Mouse (Mus musculus): ENCODE measurements around the gene Ush2a.

Gene Ush2a

GRCm38 (mm10) chr1:188896906-188897551 is 635.2 kb downstream of the Ush2a start:
- DNase-seq (ENCODE audit: low spot score): no peak

DNA sequence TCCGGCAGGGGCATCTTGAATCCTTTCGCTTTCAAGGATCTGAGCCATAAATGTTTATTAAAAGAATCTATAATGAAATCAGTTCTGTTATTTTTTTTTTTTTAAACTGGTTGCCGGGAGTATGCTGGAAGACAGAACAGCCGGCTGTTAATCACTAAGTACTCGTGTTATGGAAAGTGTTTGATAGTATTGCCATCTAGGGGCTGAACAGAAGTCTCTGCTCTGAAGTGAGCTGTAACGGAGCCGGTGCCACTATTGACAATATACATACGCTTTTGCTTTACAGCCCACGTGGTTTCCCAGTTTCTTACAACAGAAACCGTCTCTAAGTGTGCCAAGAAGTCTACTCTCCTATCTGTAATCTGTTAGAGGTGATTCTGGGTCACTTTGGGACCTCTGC is 642.3 kb downstream of the Ush2a start:
- no peak for DNase-seq (ENCODE audit: low spot score)

- DNase-seq (ENCODE audit: low spot score): no peak
Measured at GRCm38 (mm10) chr1:188906175-188906574, 644.4 kb downstream of the Ush2a start.

- no peak for DNase-seq (ENCODE audit: low spot score)
Measured at GRCm38 (mm10) chr1:188910656-188911055, 648.8 kb downstream of the Ush2a start.

DNA sequence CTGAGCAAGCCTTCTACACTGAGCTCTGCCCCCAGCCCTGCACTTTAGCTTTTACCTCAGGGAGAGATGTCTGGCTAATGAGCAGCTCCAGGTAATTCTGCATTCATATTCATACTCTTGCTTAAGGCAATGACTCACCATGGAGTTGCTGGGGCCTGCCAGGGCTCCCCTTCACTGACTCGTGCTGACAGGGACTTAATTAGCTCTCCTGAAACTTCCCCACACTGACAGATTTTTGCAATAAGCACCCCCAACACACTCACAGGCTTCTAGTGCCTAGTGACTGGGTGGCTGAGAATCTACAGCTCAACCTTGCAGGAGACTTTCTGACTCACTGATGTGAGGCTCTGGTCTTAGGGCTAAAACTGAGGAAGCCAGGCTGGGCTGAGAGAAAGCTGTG is 658.1 kb downstream of the Ush2a start:
- no peak for DNase-seq (ENCODE audit: low spot score)

DNA sequence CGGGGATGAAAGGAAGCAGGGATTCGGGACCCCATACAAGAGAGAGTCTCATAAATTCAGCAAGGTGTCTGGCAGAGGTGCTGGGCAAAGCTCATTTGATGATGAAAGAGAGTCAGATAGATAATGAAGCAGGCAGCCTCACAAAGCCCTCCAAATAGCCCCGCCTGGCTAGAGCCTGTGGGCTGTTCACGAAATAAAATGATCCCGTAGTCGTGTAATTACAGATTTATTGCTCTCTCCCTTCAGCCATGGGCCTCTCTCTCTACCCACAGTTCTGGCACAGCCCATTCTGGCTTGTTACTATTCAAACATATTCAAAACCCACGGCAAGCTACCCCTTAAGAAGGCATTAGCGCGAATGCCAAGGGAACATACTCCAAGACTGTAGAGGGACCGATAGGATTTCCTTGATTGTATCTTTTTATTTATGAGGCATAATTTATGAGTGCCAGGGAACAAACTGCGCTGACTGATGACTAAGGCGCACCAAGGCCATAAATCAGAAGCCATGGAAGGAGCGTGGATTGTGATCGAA is 675.5 kb downstream of the Ush2a start:
- no peak for DNase-seq (ENCODE audit: low spot score)

GRCm38 (mm10) chr1:188945326-188945725 is 683.5 kb downstream of the Ush2a start:
- no peak for DNase-seq (ENCODE audit: low spot score)

- no peak for DNase-seq (ENCODE audit: low spot score)
Measured at GRCm38 (mm10) chr1:188946849-188947248, 685.0 kb downstream of the Ush2a start.

DNA sequence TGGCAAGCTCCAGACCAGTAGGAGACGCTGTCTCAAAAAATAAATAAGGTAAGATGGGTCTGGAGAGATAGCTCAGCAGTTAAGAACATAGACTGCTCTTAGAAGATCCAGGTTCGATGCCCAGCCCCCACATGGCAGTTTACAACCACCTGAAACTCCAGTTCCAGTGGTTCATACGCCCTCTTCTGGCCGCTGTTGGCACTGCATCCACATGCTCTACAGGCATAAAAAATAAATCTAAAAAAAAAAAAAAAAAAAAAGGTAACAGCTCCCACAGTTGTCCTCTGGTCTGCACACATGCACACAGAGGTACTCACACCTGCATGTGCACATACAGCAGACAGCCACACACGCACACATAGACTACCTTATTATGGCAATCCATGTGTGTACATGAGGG is 686.0 kb downstream of the Ush2a start:
- peak; percentile 17 for DNase-seq (ENCODE audit: low spot score)

DNA sequence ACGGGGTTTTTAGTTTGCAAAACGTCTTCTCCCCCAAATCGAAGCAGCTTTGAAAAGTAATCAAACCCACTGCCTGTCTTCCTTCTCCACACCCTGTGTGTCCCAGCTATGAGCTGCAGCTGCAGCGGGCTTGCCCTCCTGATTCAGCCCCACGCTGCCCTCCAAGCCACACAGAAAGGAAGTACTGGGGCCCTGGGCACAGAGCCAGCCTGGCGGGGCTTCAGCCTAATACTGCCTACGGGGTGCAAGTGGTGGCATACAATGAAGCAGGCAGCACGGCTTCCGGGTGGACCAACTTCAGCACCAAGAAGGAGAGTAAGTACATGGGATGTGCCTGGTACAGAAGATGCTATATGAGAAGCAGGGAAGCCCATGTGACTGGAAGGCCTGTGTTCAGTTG is 686.5 kb downstream of the Ush2a start:
- DNase-seq (ENCODE audit: low spot score): no peak

DNA sequence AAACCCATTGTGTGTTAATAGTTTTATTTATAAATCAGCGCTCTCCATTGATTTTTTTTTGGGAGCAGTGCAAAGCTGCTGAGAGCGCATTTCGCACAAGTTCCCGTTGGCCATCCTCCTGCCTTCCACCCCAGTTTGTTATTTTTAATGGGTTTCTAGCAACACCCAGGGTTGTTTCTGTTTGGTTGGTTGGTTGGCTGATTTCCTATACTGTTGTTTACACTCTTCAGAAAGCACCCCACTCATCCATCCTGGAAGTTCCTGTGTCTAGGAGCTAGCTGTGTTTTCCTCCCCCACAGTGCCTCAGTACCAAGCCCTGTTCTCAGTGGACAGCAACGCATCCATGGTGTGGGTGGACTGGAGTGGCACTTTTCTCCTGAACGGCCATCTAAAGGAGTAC is 689.3 kb downstream of the Ush2a start:
- no peak for DNase-seq (ENCODE audit: low spot score)

GRCm38 (mm10) chr1:188952501-188952900 is 690.7 kb downstream of the Ush2a start:
- no peak for DNase-seq (ENCODE audit: low spot score)

DNA sequence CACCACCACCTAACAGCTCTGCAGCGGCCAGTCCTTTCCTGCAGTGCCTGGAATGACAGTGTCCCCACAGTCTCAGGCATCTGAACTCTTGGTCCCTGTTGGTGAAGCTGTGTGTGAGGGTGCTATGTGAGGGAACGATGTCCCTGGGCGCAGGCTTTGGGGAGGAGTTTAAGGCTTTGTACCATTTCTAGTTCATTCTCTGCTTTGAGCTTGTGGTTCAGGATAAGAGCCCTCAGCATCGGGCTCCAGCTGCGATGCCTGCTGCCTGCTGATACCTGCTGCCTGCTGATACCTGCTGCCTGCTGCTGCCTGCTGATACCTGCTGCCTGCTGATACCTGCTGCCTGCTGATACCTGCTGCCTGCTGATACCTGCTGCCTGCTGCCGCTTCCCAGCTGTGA is 711.3 kb downstream of the Ush2a start:
- no peak for DNase-seq (ENCODE audit: low spot score)

DNA sequence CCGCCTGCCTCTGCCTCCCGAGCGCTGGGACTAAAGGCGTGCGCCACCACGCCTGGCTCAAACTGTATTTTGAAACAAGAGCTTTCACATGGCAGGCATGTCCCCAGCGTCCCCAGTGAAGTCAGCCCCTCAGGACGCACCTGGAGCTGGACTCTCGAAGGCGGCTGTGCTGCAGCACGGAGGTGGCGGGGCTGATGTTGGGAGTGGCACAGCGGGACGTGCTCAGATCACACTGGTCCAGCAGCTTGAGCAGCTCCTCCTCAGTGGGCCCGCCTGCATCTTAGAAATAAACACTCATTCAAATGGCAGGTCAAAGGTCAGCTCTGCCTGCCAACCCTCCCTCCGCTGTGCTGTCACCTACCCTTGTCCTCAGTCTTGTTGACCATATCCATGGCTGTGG is 712.1 kb downstream of the Ush2a start:
- DNase-seq (ENCODE audit: low spot score): no peak

DNA sequence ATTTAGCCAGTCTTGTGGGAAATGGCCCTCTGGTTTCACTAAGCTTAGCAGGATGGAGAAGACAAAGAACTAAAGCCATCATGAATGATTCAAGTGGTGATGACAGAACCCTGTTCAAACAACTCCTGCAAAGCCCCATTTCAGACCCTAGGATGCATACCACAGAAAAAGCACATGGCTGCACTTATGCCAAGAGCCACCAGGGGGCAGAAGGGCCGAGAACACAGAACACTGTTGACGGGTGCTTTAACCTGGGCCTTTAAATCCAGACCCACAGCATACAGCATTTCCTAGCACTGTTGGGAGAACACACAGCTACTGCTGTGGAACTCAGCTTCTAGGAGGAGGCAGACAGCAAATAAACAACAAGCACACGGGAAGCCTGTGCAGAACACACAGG is 718.2 kb downstream of the Ush2a start:
- DNase-seq (ENCODE audit: low spot score): peak; percentile 63

GRCm38 (mm10) chr1:188993218-188993617 is 731.4 kb downstream of the Ush2a start:
- peak; percentile 73 for DNase-seq (ENCODE audit: low spot score)

DNA sequence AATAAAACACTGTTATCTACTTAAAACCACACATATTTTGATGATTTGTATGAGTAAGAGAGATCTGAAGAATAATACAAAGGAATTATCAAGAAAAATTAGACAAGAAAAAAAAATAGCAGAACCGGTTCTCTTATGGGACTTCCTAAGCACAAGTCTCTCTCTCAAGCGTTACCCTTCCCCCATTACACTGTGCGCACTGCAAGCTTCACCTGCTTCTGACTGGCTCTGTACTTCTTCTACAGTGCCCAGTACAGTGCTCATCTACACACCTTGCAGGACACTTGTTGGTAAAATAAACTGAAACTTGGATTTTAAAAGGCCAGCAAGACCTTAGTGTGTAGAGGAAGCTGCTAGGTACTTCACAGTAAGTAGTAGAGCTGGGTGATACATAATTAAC is 736.1 kb downstream of the Ush2a start:
- DNase-seq (ENCODE audit: low spot score): no peak

DNA sequence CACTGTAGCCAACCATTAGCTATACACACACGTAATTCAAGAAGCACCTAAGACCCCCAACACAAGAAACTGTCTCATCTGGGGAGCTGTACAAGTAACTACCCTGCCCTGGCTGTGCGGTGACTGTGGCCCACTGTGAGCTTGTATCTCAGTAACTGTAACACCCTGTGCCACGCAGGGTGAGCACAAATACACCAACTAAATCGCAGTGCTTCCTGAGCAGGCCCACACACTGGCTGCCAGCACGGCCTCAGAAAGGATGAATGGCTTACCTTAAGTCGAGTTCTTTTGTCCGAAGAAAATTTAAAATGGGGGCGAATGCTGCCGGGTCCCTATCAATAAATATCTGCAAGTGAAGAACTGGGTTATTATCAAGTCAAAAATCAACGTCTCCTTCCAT is 738.2 kb downstream of the Ush2a start:
- DNase-seq (ENCODE audit: low spot score): no peak

DNA sequence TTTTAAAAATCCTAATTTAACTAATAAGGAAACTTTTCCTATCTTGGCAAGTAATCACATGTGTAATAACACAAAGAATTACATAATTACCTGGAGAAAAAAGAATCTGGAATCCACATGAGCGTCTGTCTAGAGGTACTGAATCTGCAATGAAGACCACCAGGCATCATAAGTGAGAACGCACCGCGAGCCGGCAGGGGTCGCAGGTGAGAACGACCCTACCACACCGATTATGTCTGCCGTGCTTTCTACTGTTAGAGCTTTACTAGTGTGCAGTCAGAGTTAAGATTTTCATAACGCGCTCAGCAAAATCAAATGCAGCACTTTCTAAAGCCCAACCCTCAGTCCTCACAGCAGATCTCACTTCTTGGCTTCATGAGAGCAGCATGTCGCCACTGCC is 740.0 kb downstream of the Ush2a start:
- DNase-seq (ENCODE audit: low spot score): no peak

- DNase-seq (ENCODE audit: low spot score): no peak
Measured at GRCm38 (mm10) chr1:189004774-189005173, 743.0 kb downstream of the Ush2a start.

DNA sequence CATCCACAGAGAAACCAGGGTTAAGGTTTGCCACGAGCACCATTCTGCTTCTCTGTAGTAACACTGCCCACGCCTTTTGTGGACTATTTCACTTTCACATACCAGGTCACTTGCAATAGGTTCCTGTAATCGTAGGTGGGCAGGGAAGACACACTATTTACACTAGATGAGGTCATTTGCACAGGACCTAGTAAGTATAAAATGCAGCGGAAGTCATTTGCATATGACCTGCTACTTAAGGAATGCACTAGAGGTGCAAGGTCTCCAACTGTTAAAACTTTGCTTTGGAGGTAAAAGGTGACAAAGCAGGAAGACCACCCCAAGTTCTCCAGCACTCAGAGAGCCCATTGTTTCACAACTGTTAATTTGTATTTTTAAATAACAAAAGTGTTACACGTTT is 744.4 kb downstream of the Ush2a start:
- DNase-seq (ENCODE audit: low spot score): no peak

DNA sequence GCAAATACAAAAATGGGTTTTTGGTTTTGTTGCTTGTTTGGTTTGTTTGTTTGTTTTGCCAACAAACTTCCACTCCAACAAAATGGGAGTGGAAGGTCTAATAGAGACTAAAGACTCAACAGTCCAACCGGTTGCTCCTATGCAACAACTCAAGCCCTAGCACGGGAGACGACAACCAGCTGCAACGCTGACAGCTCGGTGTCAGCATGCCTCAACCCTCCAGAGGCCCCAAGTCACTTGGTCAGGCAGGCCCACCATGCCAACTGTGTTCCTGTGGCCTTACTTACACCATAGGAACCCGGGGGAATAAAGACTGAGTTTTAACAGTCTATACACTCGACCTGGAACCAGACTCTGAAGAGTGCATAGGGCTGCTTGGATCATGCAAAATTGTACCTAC is 745.0 kb downstream of the Ush2a start:
- no peak for DNase-seq (ENCODE audit: low spot score)

GRCm38 (mm10) chr1:189007239-189007979 is 745.6 kb downstream of the Ush2a start, which contains the start of gene Kctd3:
TSS of gene Kctd3 (minus strand) at chr1:189007841.
- peak; percentile 96 for DNase-seq (ENCODE audit: low spot score)

GRCm38 (mm10) chr1:189007980-189008324 is 746.1 kb downstream of the Ush2a start:
- no peak for DNase-seq (ENCODE audit: low spot score)

Measured in layer of hippocampus, adult 11-12 months (tissue).